Mouse (Mus musculus) CH12.LX (cell line): Measurements from ENCODE around the gene Gck.

Experiments
- CTCF ChIP-seq, 2 experiments: IDR thresholded peaks in 1 of 2; conservative IDR thresholded peaks in 1 of 2; 2 replicates each; pipeline ENCODE4 v1.5.1; 2011 to 2012; ENCODE audit warnings: low read depth in 2 of 2, low read length in 2 of 2, improper control_type of control experiment in 1 of 2, inconsistent platforms in 1 of 2, mild to moderate bottlenecking in 1 of 2, moderate library complexity in 1 of 2
- HCFC1 ChIP-seq: IDR thresholded peaks from 2 replicates; pipeline ENCODE4 v1.6.1; 2012; ENCODE audit warnings: low read depth, mild to moderate bottlenecking, inconsistent platforms, low read length, improper control_type of control experiment
- MAFK ChIP-seq: IDR thresholded peaks from 2 replicates; pipeline ENCODE4 v1.6.1; 2011; ENCODE audit warnings: low read length, improper control_type of control experiment; ENCODE audit not compliant: insufficient replicate concordance
- MAX ChIP-seq: IDR thresholded peaks from 2 replicates; pipeline ENCODE4 v1.6.1; 2011; ENCODE audit warnings: low read length, improper control_type of control experiment
- POLR2A ChIP-seq: IDR thresholded peaks from 2 replicates; pipeline ENCODE4 v1.6.1; 2011; ENCODE audit warnings: low read depth, mild to moderate bottlenecking, improper control_type of control experiment, low read length
- ZC3H11A ChIP-seq: IDR thresholded peaks from 2 replicates; pipeline ENCODE4 v1.6.1; 2012; ENCODE audit warnings: low read depth, mild to moderate bottlenecking, inconsistent platforms, low read length, improper control_type of control experiment

GRCm38 (mm10) chr11:5966751-5967150 is 16.9 kb upstream of the Gck start:
- TF ChIP-seq HCFC1 (no peak), POLR2A (no peak), CTCF (conservative IDR thresholded peaks at IDR 0.05 in 1 of 2, IDR thresholded peaks at IDR 0.05 in 1 of 2; ENCODE audit: low read depth in 2 of 2, low read length in 2 of 2) (no peak), ZC3H11A (no peak), MAX (no peak), MAFK (no peak)
